Mouse (Mus musculus) lung, postnatal 0 days (tissue): ENCODE results near the gene Gsg1l.

Experiments used
- CTCF ChIP-seq: IDR thresholded peaks from 2 replicates; pipeline ENCODE4 v1.5.1; 2016; ENCODE audit warnings: antibody characterized with exemption, mild to moderate bottlenecking
- EP300 ChIP-seq: IDR thresholded peaks from 2 replicates; pipeline ENCODE4 v1.6.1; 2016; ENCODE audit warnings: antibody characterized with exemption, mild to moderate bottlenecking, control low read depth

DNA sequence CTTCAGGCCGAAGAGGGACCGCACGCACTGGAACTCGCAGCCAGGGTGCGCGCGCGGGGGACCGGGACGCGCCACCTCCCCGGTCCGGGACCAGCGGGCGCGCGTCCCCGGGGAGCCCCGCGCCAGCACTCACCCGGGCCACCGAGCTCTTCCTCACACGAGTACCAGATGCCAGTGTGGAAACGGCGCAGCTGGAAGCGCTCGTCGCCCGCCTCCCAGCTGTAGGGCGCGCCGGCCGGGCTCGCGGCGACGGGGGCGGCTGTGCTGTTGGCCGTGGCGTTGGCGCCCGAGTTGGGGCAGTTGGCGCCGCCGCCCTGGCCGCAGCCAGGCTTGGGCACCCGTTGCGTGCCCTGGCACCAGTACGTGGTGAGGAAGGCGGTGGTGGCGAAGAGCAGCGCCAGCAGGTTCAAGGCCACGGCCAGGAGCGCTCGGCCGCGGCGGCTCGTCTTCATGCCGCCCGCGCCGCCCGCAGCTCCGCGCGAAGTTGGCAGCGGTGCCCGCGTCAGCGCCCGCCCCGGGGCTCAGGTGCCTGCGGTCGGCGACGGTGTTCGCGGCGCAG lies 405 bp downstream of the Gsg1l start:
- no peak for TF ChIP-seq CTCF
- TF ChIP-seq EP300, result no peak
